Mouse (Mus musculus) thymus, postnatal 0 days (tissue): ENCODE measurements around the gene Olfr1394. TPM values are rescaled to one million over a fixed set of nuclear protein-coding genes. Genes with fewer than 3 reads are reported as not detected.
"Not testable (repeated sequence)": the region's sequence is repeated elsewhere in the genome, so short reads cannot be mapped to it uniquely, and the experiment has no call there.

Experiments
- DNase-seq: peaks from one replicate; pipeline ENCODE4 v3.0.0-alpha.2; 2015; ENCODE audit warnings: low spot score
- polyA plus RNA-seq: library from polyadenylated mRNA; unstranded; fragments of >200 nt; fragmentation: Nextera tagmentation; extraction: Ambion mirVana; gene quantifications from 2 replicates; pipeline ENCODE4 v1.2.1, GENCODE M21; 2015

Olfr1394 gene
- polyA plus RNA-seq = not detected in 2 replicates

DNA sequence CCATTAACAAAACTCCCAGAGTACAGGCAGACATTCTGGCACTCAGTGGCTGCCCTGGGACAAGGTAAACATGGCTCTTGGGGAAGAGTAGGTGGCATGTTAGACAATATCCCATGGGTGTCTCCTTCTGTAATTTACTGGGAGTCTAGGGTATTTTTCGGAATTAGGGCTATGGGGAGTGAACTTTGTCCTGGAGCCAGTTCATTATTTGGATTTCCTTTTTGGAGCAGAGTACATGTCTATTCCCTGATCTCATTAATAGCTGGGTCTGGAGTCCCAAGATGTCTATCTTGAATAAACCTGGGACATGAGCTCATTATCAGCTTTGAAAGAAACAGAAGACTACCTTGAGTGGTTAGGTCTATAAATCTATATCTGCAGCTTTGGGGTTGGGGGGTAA, at the start of gene Olfr1394:
Gene Olfr1394 (plus strand): TSS at position 301 of the 400 bp plus-strand sequence.
- no peak for DNase-seq

DNA sequence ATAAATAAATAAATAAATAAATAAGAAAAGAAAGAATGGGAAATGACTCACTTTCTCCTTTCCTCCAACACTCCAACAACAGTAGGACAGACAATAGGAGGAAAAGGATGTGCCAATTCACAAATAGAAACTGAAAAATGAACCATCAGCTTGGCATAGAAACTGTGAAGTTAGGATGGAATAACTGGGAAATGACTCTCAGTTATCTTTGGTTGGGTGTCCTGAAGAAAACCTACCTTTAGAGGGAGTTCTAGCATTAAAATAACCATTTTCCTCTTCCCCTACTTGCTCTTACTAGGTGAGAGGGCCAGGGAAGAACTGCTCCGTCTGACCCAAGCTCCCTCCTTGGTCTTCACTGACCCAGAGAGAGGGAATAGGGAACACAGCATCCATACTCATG, 48.4 kb upstream of the Olfr1394 start:
- no peak for DNase-seq

DNA sequence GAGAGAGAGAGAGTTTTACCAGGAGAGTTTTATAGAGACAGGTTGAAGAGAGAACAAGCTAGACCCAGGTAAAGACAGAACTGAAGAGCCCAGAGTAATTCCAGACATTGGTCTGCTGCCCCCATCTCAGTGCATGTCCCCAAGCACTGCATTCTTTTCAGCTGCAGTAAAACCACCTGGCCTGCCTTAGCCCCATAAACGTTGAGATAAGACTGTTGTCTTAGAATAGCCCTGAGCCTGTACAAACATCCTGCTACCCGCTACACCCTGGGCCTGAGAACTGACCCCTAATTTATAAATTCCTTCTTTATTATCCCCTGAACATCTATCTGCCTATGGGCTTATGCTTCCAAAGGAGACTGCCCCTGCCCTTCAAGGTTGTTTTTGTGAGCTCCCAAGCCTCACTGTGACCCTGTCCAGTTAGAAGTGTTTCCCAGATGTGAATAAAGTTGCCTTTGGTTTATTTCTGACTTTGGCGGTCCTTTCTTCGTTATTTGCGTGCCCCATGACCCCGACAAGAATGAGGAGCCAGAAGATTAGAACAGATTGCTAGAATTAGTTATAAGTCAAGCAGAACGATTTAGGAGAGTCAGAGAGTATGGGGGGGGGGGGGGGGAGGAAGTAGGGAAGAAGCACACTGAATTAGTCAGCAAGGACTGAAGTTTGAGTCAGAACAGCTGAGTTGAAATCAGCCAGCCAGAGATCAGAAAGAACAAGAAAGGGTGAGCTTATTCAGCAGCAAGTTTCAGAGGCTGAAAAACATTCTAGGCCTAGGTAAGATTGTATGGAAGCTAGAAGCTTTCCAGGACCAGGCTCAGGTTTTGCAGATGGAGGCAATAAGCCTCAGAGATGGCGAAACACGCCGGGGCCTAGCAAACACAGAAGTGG, 46.3 kb upstream of the Olfr1394 start:
- no peak for DNase-seq

DNA sequence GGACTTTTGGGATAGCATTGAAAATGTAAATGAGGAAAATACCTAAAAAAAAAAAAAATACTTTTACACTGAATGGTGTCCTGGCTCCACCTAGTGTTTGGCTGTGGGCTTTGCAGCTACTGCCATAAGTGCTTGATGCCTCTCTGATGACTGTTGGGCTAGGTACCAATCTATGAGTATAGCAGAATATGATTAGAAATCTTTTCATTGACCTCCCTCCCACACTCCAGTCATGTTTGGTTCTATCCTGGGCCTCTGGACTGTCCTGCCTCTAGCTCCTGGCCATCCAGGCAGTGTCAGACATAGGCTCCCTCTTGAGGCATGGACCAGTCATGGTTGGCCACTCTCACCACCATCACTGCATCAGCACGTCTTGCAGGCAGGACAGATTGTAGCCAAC, 45.3 kb upstream of the Olfr1394 start:
- DNase-seq = peak; percentile 62

DNA sequence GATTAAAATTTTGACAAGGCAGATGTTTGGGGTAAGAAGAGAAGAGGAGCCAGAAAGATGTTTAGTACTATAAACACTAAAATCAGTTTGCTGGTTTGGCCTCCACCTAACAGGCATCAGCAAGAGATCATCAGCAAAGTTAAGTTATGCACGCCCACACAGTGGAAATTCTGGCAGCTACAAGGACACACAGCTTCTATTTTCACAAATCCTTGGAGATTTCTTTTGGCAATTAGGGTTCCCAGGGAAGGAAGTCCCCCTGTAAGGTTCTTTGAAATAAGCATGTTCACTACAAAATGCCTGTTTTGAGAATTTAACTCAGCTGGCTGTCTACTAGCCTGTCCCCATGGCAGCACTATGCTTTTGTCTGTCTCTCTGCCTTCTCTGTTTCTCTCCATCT, 43.2 kb upstream of the Olfr1394 start:
- no peak for DNase-seq

DNA sequence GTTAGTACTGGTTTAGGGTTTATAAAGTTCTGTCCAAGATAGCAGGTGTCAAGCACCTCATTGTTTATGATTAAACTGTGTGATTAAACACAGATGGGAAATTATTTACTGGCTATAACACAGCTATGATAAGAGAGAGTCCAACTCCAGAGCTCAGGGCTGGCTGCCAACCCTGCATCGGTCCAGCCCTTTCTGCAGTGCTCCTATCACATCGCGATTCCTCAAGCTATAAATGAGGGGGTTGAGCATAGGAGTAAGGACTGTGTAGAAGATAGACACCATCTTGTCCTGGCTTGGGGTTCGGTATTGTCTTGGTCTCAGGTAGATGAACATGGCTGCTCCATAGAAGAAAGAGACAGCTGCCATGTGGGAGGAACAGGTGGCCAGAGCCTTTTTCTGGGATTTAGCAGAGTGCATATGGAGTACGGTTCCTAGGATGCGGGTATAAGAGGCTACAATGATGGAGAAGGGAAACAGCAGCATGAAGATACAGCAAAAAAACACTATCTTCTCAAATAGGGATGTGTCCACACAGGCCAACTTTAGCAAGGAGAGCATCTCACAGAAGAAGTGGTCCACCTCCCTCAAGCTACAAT, 41.5 kb upstream of the Olfr1394 start:
- no peak for DNase-seq

DNA sequence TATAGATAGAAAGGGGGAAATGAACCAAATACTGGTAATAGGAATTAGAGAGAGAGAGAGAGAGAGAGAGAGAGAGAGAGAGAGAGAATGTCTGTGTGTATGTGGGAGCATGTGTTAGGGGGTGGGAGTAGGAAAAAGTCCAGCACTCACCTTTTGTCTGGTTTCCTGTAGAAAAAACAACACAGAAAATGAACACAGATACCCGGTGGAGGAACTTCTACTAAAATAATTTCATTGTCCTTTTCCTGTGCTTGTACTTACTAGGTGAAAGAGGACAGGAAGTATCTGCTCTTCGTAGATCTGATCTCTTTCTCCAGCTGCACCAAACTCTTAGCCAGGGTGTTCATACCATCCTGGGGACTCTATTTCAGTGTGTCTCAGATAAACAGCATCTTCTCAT, 40.0 kb upstream of the Olfr1394 start:
- DNase-seq = no peak

DNA sequence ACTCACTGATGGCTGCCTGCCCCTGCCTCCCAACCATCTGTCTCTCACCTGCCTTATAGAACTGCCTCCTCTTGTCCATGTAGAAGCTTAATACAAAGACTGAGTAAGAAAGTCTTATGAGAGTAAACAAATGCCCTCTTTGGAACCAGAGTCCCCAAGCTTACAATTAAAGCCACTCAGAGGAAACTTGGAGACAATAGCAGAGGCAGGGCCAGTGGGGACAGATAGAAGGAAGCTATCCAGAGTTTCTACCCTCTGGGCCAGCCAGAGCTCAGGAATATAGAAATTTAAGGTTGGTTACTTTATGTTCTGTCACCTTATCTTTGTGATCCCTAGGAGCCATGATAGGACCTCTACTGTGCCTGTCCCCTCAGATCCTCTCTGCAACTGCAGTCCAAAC, 39.4 kb upstream of the Olfr1394 start, which contains the start of gene Olfr1396:
Gene Olfr1396 (minus strand): TSS at position 101 of the 400 bp plus-strand sequence.
- DNase-seq = no peak

DNA sequence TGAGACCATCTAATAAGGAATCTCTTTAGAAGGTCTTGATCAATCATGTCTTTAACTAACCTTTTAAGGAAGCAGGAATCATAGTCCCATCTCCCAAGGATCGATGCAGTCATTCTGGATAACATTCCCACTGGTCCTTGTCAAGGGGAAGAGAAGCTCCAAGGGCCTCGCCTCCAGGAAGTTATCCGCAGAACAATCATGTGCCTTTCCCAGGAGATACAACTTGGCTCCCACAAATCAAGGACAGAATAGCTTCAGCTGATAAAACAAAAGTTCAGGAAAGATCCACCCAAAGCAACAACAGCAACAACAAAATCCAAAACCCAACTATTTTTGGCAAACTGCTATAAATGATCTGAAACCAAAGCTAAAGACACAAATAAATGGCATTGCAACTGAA, 34.5 kb upstream of the Olfr1394 start:
- DNase-seq = no peak

DNA sequence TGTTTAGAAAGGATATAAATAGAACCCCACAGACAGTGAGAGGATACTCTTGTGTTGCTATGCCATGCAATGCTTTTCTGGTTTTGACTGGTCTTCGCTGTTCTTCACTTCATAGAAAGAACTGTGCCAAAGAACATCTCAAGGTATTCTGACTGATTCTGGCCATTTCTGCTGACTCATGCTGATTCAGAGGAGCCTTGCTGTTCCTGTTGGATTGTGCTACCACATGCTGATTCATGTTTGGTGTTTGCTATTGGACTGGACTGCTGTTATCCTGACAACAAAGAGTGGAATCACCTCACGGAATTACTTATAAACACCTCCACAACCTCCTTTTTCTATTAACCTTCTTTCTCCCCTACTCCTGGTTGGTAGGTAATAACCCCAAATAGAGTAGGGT, 30.0 kb upstream of the Olfr1394 start:
- no peak for DNase-seq

DNA sequence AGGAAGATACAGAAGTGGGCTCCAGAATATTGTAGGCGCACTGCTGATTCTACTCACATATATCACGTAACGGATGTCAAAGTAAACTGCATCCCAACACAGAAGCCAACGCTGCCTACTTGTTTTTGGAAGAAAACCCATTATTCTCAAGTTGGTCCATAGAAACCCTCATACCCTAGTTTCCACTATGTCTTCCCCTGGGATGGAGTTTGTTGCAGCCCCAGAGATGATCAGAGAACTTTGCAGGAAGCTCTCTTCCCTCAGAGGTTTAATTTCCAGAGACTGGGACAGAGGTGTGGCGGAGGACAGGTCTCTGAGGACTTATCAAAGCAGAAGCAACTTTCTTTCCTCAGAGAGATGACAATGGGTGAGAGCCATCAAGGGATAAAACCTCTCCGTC, 12.2 kb upstream of the Olfr1394 start, which contains the start of gene Olfr1395:
Gene Olfr1395 (plus strand): TSS at position 301 of the 400 bp plus-strand sequence.
- DNase-seq = no peak

DNA sequence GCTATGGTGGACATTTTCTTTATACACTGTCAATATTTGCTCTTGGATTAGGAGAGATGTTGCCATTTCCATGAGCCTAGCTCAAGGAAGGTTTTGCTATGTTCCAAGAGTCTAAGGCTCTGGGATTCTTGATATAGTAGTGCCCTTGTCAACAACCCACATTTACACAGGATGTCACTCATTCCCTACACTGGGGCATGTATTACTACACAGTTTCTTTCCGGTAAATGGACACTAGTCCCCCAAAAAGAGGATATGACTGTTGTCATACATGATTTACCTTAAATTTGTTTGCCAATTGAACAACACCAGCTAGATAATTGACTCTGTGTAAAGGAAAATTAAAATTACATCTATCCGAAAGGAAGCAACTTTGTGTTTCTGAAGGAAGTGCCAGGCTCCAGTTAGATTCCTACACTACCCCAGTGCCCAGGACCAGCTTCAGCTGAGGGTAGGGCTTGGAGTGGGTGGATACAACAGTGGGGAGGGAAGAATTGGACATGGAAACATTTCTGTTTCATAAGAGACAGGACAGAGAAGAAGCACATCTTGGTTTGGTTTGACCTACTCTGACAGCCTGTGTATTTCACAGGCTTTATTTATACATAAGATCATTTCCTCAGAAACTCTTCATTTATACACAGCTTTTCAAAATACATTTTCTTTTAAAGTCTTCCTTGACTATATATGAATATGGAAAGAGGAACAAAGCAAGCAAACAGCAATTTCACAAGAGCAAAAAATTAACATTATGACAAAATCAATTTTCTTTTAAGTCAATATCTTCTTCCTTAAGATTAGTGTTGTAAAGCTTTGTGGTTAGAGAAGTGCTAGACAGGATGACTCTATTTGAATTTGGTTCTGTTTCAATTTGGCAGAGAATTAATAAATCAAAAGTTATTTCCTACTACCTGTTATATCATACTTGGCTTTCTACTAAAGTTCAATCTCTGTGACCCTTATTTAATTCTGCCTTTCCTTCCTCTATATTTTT, 2.9 kb downstream of the Olfr1394 start:
- no peak for DNase-seq

DNA sequence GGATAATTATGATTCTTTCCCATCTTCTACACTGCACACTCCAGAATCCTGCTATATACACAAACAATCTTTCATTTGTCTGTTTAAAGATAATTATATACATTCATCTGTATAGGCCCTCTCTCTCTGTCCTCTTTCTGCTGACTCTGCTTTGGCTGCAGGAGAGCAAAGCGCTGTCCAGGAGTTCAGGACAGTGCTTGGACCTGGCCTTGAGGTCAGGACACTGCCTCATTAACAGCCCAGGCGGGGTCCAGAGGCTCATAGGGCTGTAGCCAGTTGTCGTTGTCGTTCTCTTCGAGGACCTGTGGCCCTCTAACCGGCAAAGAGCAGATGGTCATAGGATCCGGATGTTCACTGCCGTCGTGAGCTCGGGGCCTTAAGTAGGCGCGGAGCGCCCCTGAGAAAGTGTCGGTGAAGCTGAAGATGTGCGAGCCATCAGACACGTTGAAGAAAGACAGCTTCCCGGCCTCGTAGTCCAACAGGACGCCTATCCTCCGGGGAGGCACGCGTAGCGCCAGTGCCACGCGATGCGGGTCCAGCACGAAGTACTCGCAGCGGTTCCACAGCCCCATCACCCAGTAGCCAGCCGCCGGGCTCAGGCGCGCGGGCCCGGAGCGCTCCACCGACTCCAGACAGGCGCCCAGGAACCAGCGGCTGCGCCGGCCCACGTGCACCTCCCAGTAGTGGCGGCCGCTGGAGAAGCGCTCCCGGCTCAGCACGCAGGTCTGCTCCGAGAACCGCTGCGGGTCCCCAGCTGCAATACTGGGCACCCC, 14.8 kb downstream of the Olfr1394 start:
- peak; percentile 10 for DNase-seq

DNA sequence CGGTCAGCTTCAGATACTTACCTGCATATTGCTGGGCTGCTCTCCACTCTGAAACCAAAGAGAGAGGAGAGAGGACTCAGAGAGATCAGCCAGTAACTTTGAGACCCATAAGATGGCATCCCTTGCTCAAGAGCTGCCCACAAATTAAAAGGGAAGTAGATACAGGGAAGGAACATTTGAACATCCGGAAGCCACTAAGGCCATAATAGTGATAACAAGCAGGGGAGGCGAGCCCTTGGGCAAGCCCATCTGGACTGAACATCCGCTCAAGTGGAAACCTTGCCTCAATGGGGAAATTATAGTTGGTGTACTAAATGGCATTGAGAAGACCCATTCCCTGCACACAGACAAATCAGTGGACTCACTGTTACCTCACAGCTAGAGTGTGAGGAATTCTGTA, 16.4 kb downstream of the Olfr1394 start:
- DNase-seq = no peak

DNA sequence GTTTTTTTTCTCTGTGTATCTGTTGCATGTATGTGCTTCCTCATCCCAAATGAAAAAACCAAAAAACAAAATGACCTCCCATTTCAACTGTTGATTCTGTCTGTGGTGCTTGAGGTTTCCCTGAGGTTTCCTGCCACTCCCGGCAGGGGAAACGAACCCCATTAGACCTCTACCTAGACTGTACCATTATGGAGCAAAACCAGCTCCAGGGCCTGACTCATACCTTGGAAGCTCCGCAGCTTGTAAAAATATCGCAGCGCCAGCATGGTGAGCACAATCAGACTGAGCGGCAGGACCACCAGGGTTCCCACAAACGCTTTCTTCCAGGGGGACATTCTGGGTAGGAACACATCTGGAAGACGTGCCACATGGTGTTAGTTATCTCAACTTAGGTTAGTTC, 21.2 kb downstream of the Olfr1394 start:
- DNase-seq = no peak

DNA sequence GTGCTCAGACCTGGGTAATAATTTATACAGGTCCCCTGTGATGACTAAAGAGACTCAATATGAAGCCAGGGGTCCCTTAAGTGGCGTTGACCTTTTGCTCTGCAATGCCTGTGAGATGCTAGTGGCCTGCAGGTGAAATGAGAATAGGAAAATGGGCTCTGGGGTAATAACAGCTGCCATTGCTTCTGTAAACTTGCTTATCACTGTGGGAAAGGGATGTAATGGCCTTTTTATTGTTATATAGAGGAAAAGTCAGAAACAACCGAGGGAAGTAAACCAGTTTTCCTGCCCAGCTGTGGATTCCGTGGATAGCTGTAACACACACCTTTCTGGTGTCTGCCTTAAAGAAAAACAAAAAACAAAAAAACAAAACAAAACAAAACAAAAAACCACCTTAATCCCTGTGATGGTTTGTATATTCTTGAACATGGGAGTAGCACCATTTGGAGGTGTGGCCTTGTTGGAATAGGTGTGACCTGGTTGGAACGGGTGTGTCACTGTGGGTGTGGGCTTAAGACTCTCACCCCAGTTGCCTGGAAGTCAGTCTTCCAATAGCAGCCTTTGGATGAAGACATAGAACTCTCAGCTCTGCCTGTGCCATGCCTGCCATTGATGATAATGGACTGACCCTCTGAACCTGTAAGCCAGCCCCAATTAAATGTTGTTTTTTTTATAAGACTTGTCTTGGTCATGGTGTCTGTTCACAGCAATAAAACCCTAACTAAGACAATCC, 22.0 kb downstream of the Olfr1394 start:
- not testable (repeated sequence) for DNase-seq

DNA sequence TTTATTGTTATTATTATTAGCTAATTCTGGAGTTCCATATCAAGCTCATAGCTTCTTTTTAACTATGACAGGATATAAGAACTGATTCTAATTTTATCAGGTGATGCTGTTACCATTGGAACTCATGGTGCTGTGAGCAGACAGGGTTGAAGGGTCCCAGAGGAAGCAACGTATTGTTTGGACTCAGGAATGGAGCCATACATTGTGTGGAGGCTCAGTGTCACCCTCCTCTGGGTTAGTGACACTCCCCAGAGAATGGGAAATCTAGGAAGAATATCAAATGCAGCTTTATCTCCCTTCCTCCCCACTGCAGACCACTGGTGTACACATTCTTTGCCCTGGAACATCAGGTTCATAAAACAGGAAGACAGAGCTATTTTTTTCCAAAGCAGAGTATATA, 29.0 kb downstream of the Olfr1394 start:
- DNase-seq = no peak

DNA sequence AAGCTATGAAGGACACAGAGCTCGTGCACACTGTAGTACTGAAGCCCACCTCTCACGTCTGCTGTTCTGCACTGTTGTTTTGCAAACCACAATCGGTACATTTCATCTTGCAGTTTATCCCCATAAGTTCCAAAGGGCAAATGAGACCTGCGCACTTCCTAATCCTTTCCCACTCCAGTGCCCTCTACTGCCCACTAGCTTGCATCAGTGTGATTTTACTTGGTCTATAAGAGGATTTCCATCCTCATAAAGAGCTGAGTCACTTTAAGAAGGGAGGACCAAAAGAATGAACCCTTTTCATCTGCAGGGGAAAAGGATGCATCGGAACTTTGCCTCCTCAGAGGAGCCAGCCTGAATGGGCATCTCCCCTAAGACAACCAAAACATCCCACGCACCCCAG, 32.3 kb downstream of the Olfr1394 start:
- no peak for DNase-seq

DNA sequence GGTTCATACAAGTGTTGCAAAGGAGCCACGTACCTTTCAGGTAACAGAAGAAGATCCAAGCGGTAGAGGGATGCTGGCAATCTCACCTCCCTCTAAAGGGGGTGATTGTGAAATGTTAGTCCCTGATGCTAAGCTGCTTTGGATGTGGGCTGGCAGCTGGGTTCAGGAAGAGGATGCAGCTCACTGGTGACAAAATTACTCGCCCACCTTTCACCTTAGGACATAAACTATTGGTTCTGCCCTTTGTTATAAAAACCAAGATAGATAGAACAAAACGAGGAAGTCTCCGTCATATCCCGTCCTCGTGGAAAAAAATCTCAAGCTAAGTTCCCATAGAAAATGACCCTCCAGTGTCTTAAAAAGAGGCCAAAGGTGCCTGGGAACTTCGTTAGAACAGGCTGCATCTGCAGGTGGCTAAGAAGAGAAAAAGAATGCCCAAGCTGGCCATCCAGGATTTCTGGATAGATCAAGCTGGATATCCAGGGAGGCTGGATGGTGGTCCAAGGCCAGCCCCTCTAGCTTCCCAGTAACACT, 32.8 kb downstream of the Olfr1394 start, which contains the start of gene Btnl9:
Gene Btnl9 (minus strand): TSS at position 205 of the 534 bp plus-strand sequence.
- no peak for DNase-seq

DNA sequence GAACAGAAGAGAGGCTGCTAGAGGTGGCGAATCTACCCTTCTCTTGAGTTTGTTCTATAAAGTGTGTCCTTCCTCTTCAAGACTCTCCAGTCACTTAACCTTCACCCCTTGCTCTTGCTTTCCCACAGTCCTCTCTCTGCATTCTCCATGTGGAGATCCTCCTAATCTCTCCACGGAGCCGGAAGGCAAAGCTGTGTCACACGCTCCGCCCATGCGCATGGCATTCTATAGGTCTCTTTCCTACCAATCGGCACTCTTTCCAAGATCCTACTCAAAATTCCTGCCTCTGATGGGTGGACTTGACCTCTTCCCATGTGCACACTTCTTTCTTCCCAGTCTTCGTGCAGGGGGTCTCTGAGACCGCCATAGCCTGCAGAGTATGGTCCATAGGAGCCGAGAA, 33.5 kb downstream of the Olfr1394 start:
- no peak for DNase-seq
